ENCODE assay signal across 20 mouse cellular contexts in the genomic region with DNA sequence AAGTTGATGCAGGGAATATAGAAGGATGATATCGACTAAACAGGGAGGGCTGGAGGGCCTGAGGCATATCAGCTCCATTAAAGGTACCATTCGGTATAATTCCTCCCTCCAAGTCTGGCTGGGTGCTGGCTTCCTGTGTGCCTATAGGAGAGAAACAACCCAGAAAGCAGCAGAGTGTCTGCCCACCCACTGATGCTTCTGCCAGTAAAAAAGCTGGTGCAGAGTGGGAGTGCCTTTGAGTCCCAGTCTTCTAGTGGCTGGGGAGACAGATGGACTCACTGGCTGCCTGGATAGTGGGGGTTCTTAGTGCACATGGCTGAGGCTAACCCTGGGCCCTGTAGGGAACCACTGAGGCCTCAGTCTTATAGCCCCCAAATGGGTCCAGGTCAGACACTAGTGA. TPM values are rescaled to one million over a fixed set of nuclear protein-coding genes. Genes with fewer than 3 reads are reported as not detected.
A peak's percentile ranks its signal among the peaks of the same experiment; 100 is the strongest.
DNase-seq lines count a peak whose midpoint lies in the region; ATAC-seq and TF ChIP-seq lines count a peak whose summit lies in the region.
"Had no signal": no experiment of that assay in that cellular context is flagged by ENCODE, and none has a peak within 500 bp of the region (broad histone marks: within the 10 kb centered on the region; RNA-seq: fewer than 3 reads in every experiment).

No protein-coding gene starts in this region.

- WGBS in kidney, adult 2 months: 82% methylated on average over 2 of the region's 2 CpGs
- 80% methylated on average over 2 of the region's 2 CpGs for WGBS in intestine, postnatal 0 days

- H3K4me1 ChIP-seq in kidney, adult 2 months (ENCODE audit: control insufficient read depth, insufficient read depth, low read length): peaks cover 5% of the 10 kb centered on the region; the same call in 1 of the 2 replicates
- peaks cover 5% of the 10 kb centered on the region; the same call in 1 of the 2 replicates for H3K4me1 ChIP-seq in cortical plate, adult 2 months (ENCODE audit: control insufficient read depth, insufficient read depth, low read length)
- no peaks in the 10 kb centered on the region for H3K4me1 ChIP-seq in intestine, postnatal 0 days (replicated peaks; ENCODE audit: control insufficient read depth, insufficient read depth, low read length)
- H3K4me1 ChIP-seq: hindbrain, embryonic 12.5 days had no signal

- H3K4me2 ChIP-seq in intestine, postnatal 0 days (replicated peaks; ENCODE audit: low read depth): no peak overlapping the region
- H3K4me2 ChIP-seq: embryonic facial prominence, embryonic 13.5 days; hindbrain, embryonic 12.5 days had no signal

- peak overlapping the region; percentile 81; the same call in 1 of the 2 replicates for H3K27ac ChIP-seq in kidney, adult 2 months (ENCODE audit: insufficient read depth, low read depth, low read length)
- peak overlapping the region; percentile 40; the same call in 1 of the 2 replicates for H3K27ac ChIP-seq in left cerebral cortex, adult 2 months
- no peak overlapping the region for H3K27ac ChIP-seq in cortical plate, adult 2 months (ENCODE audit: insufficient read depth, low read length)
- no peak overlapping the region for H3K27ac ChIP-seq in intestine, postnatal 0 days (ENCODE audit: low read depth, low read length)
- H3K27ac ChIP-seq: embryonic facial prominence, embryonic 13.5 days; heart, embryonic 10.5 days; hindbrain, embryonic 12.5 days had no signal

- no peak for TF ChIP-seq POLR2A in kidney, adult 2 months (IDR thresholded peaks at IDR 0.05; ENCODE audit: low read depth, low read length)
- peak; percentile 39; the same call in 1 of the 2 replicates for TF ChIP-seq POLR2A in cortical plate, adult 2 months (IDR thresholded peaks at IDR 0.05; ENCODE audit: extremely low read depth, insufficient read depth, low read length)

- intact Hi-C loops in left cerebral cortex, adult 2 months (cut with DNase I): loop anchor here (10.0 kb wide), 1 partner anchor 315 kb away; no protein-coding TSS in a partner anchor
- intact Hi-C loops in left cerebral cortex, postnatal 10 days (cut with DNase I): no loop called here

- H3K36me3 ChIP-seq in kidney, adult 2 months (ENCODE audit: control insufficient read depth, insufficient read depth, low read length): no peaks in the 10 kb centered on the region
- H3K36me3 ChIP-seq in intestine, postnatal 0 days (ENCODE audit: control insufficient read depth, insufficient read depth): no peaks in the 10 kb centered on the region; the same call in 1 of the 2 replicates
- H3K36me3 ChIP-seq: heart, embryonic 10.5 days; hindbrain, embryonic 12.5 days had no signal

- no peak for ATAC-seq in intestine, postnatal 0 days
- ATAC-seq: forebrain, embryonic 14.5 days; hindbrain, embryonic 16.5 days had no signal

- no peaks in the 10 kb centered on the region for H3K27me3 ChIP-seq in kidney, adult 2 months (replicated peaks; ENCODE audit: control insufficient read depth, insufficient read depth, low read length)
- H3K27me3 ChIP-seq in intestine, postnatal 0 days (replicated peaks; ENCODE audit: control insufficient read depth, insufficient read depth, low read length): no peaks in the 10 kb centered on the region
- H3K27me3 ChIP-seq: embryonic facial prominence, embryonic 13.5 days; hindbrain, embryonic 12.5 days had no signal

- no peak for TF ChIP-seq CTCF in kidney, adult 2 months (conservative IDR thresholded peaks at IDR 0.05; ENCODE audit: insufficient read depth, insufficient read length, low read depth, low read length)
- no peak for TF ChIP-seq CTCF in left cerebral cortex, adult 2 months (IDR thresholded peaks at IDR 0.05)
- no peak for TF ChIP-seq CTCF in cortical plate, adult 2 months (IDR thresholded peaks at IDR 0.05; ENCODE audit: extremely low read depth, insufficient read depth, low read length)
- no peak for TF ChIP-seq CTCF in intestine, postnatal 0 days (IDR thresholded peaks at IDR 0.05; ENCODE audit: low read depth)

- no peak overlapping the region for H3K9ac ChIP-seq in intestine, postnatal 0 days (ENCODE audit: low read depth, low read length)
- H3K9ac ChIP-seq: embryonic facial prominence, embryonic 13.5 days; hindbrain, embryonic 12.5 days had no signal

- no peak for DNase-seq in kidney, adult 2 months
- no peak for DNase-seq in kidney, adult 11 months
- no peak for DNase-seq in left cerebral cortex, adult 2 months (ENCODE audit: extremely low spot score in 1 of 2, low spot score in 2 of 2)
- no peak for DNase-seq in left cerebral cortex, postnatal 10 days (ENCODE audit: extremely low spot score in 1 of 2, low spot score in 2 of 2)
- DNase-seq: adrenal gland, adult 2 months; adrenal gland, postnatal 25 days; cerebellum, adult 2 months; cerebellum, postnatal 10 days; embryo, embryonic 11 days; gastrocnemius, postnatal 10 days; heart, adult 18-20 months; heart, postnatal 10 days; heart, postnatal 4 days had no signal

- H3K4me3 ChIP-seq in kidney, adult 2 months (ENCODE audit: insufficient read depth, low read depth, low read length): no peak overlapping the region
- H3K4me3 ChIP-seq in left cerebral cortex, adult 2 months: no peak overlapping the region
- no peak overlapping the region for H3K4me3 ChIP-seq in cortical plate, adult 2 months (ENCODE audit: insufficient read depth, low read length)
- H3K4me3 ChIP-seq in intestine, postnatal 0 days (ENCODE audit: low read depth, low read length): no peak overlapping the region
- H3K4me3 ChIP-seq: embryonic facial prominence, embryonic 13.5 days; heart, embryonic 10.5 days; hindbrain, embryonic 12.5 days had no signal

- no peaks in the 10 kb centered on the region for H3K9me3 ChIP-seq in intestine, postnatal 0 days (ENCODE audit: control insufficient read depth)
- H3K9me3 ChIP-seq: embryonic facial prominence, embryonic 13.5 days; heart, embryonic 10.5 days; hindbrain, embryonic 12.5 days had no signal

RNA-seq across cellular contexts. Expression of gene Pdlim4, which starts 18.6 kb away (rescaled TPM):
- 13.0 and 15.2 TPM in 2 replicates for polyA plus RNA-seq in kidney, adult 2 months (2012; rRNA removed)
- 10 to 100 TPM; 13.8 to 14.0 TPM for total RNA-seq in left cerebral cortex, adult 2 months (2021)
- total RNA-seq in left cerebral cortex, postnatal 10 days (2021): 10 to 100 TPM; 10.7 to 11.4 TPM
- 21.2 and 22.1 TPM in 2 replicates for polyA plus RNA-seq in cortical plate, adult 2 months (2012; rRNA removed)
- 21.0 and 22.6 TPM in 2 replicates for polyA plus RNA-seq in intestine, postnatal 0 days (2015; fragmentation: Nextera tagmentation; extraction: Ambion mirVana)

RNA-seq across cellular contexts. Expression of gene Slc22a4, which starts 22.3 kb away (rescaled TPM):
- 46.7 and 56.8 TPM in 2 replicates for polyA plus RNA-seq in kidney, adult 2 months (2012; rRNA removed)
- total RNA-seq in left cerebral cortex, adult 2 months (2021): 1 to 10 TPM; 8.5 to 8.8 TPM
- 1 to 10 TPM; 3.7 to 7.1 TPM for total RNA-seq in left cerebral cortex, postnatal 10 days (2021)
- 6.8 and 7.6 TPM in 2 replicates for polyA plus RNA-seq in cortical plate, adult 2 months (2012; rRNA removed)
- polyA plus RNA-seq in intestine, postnatal 0 days (2015; fragmentation: Nextera tagmentation; extraction: Ambion mirVana): 1.2 and 1.3 TPM in 2 replicates

RNA-seq across cellular contexts. Expression of gene P4ha2, which starts 49.7 kb away (rescaled TPM):
- polyA plus RNA-seq in kidney, adult 2 months (2012; rRNA removed): 17.9 and 23.4 TPM in 2 replicates
- total RNA-seq in left cerebral cortex, adult 2 months (2021): 10 to 100 TPM; 21.8 to 32.0 TPM
- total RNA-seq in left cerebral cortex, postnatal 10 days (2021): 10 to 100 TPM; 15.8 to 17.0 TPM
- polyA plus RNA-seq in cortical plate, adult 2 months (2012; rRNA removed): 16.2 and 17.2 TPM in 2 replicates
- 6.9 and 8.3 TPM in 2 replicates for polyA plus RNA-seq in intestine, postnatal 0 days (2015; fragmentation: Nextera tagmentation; extraction: Ambion mirVana)

Comparison
In these comparisons a context has a peak if more than half of its experiments do, and no peak if none do; other contexts are left out.
1. H3K27ac ChIP-seq: peak in kidney, adult 2 months (single experiment) and left cerebral cortex, adult 2 months (single experiment); none in cortical plate, adult 2 months (single experiment) and intestine, postnatal 0 days (single experiment).